Mouse (Mus musculus) Patski (cell line): ENCODE results near the gene Ldb1. TPM values are rescaled to one million over a fixed set of nuclear protein-coding genes. Genes with fewer than 3 reads are reported as not detected.

Experiments
- ATAC-seq: fragments of 100-300 bp; one replicate; pipeline ENCODE4 v1.8.0; 2021
- CTCF ChIA-PET: fragments of 350-600 bp; sonication (Branson Sonifier 250); formaldehyde crosslinking; loops from one replicate; lab custom pipeline; 2022; ENCODE audit warnings: inconsistent platforms; lab: Charles Lee
- POLR2A ChIA-PET: fragments of 350-600 bp; sonication (Branson Sonifier 250); formaldehyde crosslinking; loops from one replicate; lab custom pipeline; 2022; ENCODE audit warnings: antibody characterized with exemption, inconsistent platforms; lab: Charles Lee
- DNase-seq: peaks from one replicate; pipeline ENCODE4 v3.0.0-alpha.2; 2011; ENCODE audit warnings: low read depth, low spot score
- H3K27me3 ChIP-seq: fragments of 371-371 bp; one replicate; pipeline ENCODE4 v1.5.1; 2021
- CTCF ChIP-seq: fragments of 100-300 bp; IDR thresholded peaks from one replicate; pipeline ENCODE4 v1.5.1; 2021
- in situ Hi-C: fragments of 300-500 bp; cut with MboI; formaldehyde crosslinking; loops from 3 replicates; pipeline ENCODE4 v1.11.1; 2018; ENCODE audit warnings: low pct_unique_long_range_greater_than_20kb, mixed read lengths
- polyA plus RNA-seq: library from polyadenylated mRNA; unstranded; gene quantifications from one replicate; pipeline ENCODE4 v1.2.3, GENCODE M21; 2021

Ldb1 gene
- 169 TPM for polyA plus RNA-seq

DNA sequence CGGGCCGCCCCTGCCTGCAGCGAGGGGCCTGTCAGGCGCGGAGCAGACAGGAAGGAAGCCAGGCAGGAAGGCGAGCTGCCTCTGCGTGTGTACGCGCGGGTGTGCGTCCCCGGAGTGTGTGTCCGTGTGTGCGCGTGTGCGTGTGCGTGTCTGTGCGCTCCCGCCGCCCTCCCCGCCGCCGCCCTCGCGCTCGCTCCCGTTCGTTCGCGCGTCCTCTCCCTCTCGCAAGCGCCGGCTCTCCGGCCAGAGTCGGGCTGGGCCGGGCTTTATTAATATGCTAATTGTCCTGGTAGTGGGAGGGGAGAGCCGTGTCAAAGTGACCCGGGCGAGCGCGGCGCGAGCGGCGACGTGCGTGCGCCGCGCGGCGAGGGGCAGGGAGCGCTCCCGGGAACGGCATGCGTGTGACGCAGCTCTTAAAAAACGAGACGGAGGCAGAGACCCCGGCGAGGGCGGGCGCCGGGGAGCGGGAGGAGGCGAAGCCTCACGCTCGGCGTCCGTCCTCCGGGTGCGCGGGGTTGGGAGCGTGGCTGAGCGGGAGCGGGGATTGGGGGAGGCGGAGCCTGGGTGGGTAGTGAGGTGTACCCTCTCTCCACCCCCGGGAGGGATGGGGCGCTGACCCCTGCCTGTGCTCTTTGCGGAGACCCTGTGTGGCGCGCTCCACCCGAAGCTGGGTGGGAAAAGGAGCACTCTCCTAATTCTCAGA is at the start of gene Ldb1:
Ldb1 (minus strand) TSS at position 222 of the 703 bp plus-strand sequence.
- peak; percentile 59 for ATAC-seq

DNA sequence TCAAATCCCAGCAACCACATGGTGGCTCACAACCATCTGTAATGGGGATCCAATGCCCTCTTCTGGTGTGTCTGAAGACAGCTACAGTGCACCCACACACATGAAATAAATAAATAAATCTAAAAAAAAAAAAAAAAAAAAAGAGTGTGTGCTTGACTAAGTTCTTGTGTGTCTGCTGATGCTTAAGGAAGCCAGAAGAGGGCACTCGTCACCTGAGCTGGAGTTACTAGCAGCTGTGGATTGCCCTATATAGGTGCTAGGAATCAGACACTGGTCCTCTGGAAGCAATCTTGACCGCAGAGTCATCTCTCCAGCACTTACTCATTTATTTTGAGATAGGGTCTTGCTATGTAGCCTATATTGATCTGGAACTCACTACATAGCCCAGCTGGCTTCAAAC is 49.1 kb upstream of the Ldb1 start:
- DNase-seq (no peak), ATAC-seq (no peak)
- TF ChIP-seq CTCF: no peak
- in situ Hi-C loops: no loop called here
- ChIA-PET POLR2A (no interaction called here), CTCF (interaction anchor here (1.1 kb wide), 1 partner anchor 14 kb away, joined by 3 read pairs; no protein-coding TSS in a partner anchor)
- H3K27me3 ChIP-seq: peaks cover 38% of the 10 kb centered on the region

More for the DNA sequence above, at the start of gene Ldb1:
- TF ChIP-seq CTCF: no peak
- H3K27me3 ChIP-seq: no peaks in the 10 kb centered on the region
- CTCF ChIA-PET: interaction anchor here (1.2 kb wide), 1 partner anchor 41 kb away, joined by 5 read pairs; no protein-coding TSS in a partner anchor
- in situ Hi-C loops: no loop called here
- DNase-seq: no peak
- POLR2A ChIA-PET: interaction anchor here (0.8 to 1.8 kb wide), 5 partner anchors 8 to 53 kb away, joined by 3 to 7 read pairs (median 4); no protein-coding TSS in a partner anchor

DNA sequence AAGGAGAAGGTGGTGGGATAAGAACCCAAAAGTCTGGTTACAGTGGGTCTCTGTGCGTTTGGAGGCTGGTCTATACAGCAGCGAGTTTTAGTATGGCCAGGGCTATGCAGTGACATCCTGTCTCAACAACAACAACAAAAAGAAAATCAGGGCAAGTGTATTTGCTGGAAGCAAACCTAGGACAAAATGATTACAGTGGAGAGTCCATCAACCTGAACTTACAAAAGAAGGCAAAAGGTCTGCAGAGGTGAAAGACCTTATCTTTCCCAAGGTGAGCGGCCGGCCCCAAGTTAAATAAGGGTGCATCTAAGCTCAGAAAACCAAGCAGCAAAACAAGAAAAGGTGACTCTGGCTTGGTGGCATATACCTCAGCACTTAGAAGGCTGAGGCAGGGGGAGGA is 46.6 kb upstream of the Ldb1 start:
- in situ Hi-C loops: no loop called here
- POLR2A ChIA-PET: no interaction called here
- no peak for TF ChIP-seq CTCF
- peaks cover 14% of the 10 kb centered on the region for H3K27me3 ChIP-seq
- DNase-seq (no peak), ATAC-seq (no peak)
- CTCF ChIA-PET: no interaction called here

GRCm38 (mm10) chr19:46087871-46088270 is 42.9 kb upstream of the Ldb1 start:
- CTCF ChIA-PET: interaction anchor here (1.0 kb wide), 1 partner anchor 161 kb away, joined by 3 read pairs; no protein-coding TSS in a partner anchor
- DNase-seq (no peak), ATAC-seq (no peak)
- H3K27me3 ChIP-seq: peaks cover 3% of the 10 kb centered on the region
- no peak for TF ChIP-seq CTCF
- in situ Hi-C loops: no loop called here
- POLR2A ChIA-PET: interaction anchor here (0.7 kb wide), 1 partner anchor 32 kb away, joined by 3 read pairs; no protein-coding TSS in a partner anchor

GRCm38 (mm10) chr19:46086337-46086736 is 41.3 kb upstream of the Ldb1 start:
- CTCF ChIA-PET: interaction anchor here (0.7 to 2.3 kb wide), 8 partner anchors 10 to 211 kb away, joined by 3 to 7 read pairs (median 4); partner anchors contain the start of gene Ldb1
- H3K27me3 ChIP-seq: no peaks in the 10 kb centered on the region
- TF ChIP-seq CTCF: peak; percentile 90
- peak; percentile 15 for DNase-seq
- POLR2A ChIA-PET: interaction anchor here (0.6 kb wide), 1 partner anchor 256 kb away, joined by 5 read pairs; no protein-coding TSS in a partner anchor
- ATAC-seq: no peak
- in situ Hi-C loops: no loop called here

DNA sequence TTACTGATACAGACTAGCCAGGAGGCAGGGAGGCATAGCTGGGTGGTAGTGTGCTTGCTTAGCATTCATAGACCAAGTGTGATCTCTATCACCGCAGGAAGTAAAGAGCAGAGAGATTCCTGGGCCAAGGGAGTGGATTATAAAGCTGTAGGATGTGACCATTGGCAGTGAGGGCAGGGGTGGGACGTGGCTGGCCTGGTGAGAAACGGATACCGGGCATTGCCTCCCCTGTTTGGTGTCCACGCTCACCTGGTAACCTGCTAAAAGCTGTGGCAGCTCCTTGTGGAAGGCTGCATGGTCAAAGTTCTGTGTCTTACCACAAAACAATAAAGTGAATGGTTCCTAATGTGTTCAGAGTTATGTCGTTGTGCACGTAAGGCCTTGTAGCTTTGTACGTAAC is 40.2 kb upstream of the Ldb1 start:
- H3K27me3 ChIP-seq: no peaks in the 10 kb centered on the region
- CTCF ChIA-PET: interaction anchor here (0.9 to 2.3 kb wide), 5 partner anchors 12 to 140 kb away, joined by 3 to 7 read pairs (median 4); partner anchors contain the start of gene Ldb1
- no peak for TF ChIP-seq CTCF
- ATAC-seq (no peak), DNase-seq (no peak)
- POLR2A ChIA-PET: interaction anchor here (1.2 kb wide), 1 partner anchor 244 kb away, joined by 3 read pairs; the partner anchor contains the start of gene Fbxl15
- in situ Hi-C loops: no loop called here

DNA sequence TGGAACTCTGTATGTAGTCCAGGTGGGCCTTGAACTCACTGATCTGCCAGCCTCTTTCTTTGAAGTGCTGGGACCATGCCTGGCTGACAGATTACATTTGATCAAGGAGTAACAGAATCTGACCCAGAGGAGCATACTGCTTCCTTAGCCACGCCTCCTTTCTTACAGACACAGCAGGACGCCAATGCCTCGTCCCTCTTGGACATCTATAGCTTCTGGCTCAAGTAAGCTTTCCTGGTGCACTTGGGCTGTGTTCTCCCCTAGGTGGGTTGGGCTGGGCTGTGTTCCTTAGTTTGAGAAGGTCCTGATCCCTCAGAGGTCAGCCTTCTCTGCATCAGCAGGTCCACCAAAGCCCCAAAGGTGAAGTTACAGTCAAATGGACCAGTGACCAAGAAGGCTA is 33.5 kb upstream of the Ldb1 start:
- ChIA-PET CTCF (no interaction called here), POLR2A (no interaction called here)
- ATAC-seq: no peak
- no peak for TF ChIP-seq CTCF
- in situ Hi-C loops: no loop called here
- no peaks in the 10 kb centered on the region for H3K27me3 ChIP-seq
- no peak for DNase-seq

- ChIA-PET CTCF (interaction anchor here (1.1 to 1.5 kb wide), 4 partner anchors 10 to 233 kb away, joined by 3 to 7 read pairs (median 3); no protein-coding TSS in a partner anchor), POLR2A (interaction anchor here (0.6 to 1.5 kb wide), 6 partner anchors 11 to 290 kb away, joined by 3 to 4 read pairs (median 4); no protein-coding TSS in a partner anchor)
- in situ Hi-C loops: no loop called here
- DNase-seq (peak; percentile 94), ATAC-seq (peak; percentile 77)
- no peak for TF ChIP-seq CTCF
- no peaks in the 10 kb centered on the region for H3K27me3 ChIP-seq
Measured at GRCm38 (mm10) chr19:46075616-46076607, 30.9 kb upstream of the Ldb1 start, which contains the start of gene Nolc1. Gene Nolc1, plus strand, starts transcription at chr19:46075863.

DNA sequence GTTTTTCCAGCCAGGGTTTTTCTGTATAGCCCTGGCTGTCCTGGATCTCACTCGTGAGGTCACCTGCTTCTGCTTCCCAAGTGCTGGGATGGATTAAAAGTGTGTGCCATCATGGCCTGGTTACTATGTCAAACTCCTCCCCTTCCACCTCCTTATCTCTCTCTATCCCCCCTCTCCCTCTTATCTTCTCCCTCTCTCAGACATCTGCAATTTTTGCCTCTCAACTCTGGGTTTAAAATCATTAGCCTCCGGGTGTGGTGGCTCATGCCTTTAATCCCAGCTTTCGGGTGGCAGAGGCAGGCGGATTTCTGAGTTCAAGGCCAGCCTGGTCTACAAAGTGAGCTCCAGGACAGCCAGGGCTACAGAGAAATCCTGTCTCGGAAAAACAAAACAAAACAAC is 29.3 kb upstream of the Ldb1 start:
- ATAC-seq (no peak), DNase-seq (no peak)
- no peak for TF ChIP-seq CTCF
- in situ Hi-C loops: no loop called here
- POLR2A ChIA-PET: interaction anchor here (0.8 kb wide), 1 partner anchor 11 kb away, joined by 4 read pairs; no protein-coding TSS in a partner anchor
- CTCF ChIA-PET: interaction anchor here (0.9 kb wide), 1 partner anchor 16 kb away, joined by 3 read pairs; no protein-coding TSS in a partner anchor
- no peaks in the 10 kb centered on the region for H3K27me3 ChIP-seq

GRCm38 (mm10) chr19:46073285-46073684 is 28.3 kb upstream of the Ldb1 start:
- in situ Hi-C loops: no loop called here
- DNase-seq (no peak), ATAC-seq (no peak)
- CTCF ChIA-PET: interaction anchor here (0.9 kb wide), 1 partner anchor 15 kb away, joined by 3 read pairs; no protein-coding TSS in a partner anchor
- H3K27me3 ChIP-seq: no peaks in the 10 kb centered on the region
- POLR2A ChIA-PET: no interaction called here
- no peak for TF ChIP-seq CTCF
